Mouse (Mus musculus): Measurements from ENCODE around the gene Odaph. TPM values are rescaled to one million over a fixed set of nuclear protein-coding genes. Genes with fewer than 3 reads are reported as not detected.

The Odaph gene
- not detected in 2 replicates for polyA plus RNA-seq (2015; fragmentation: Nextera tagmentation; extraction: Ambion mirVana)

DNA sequence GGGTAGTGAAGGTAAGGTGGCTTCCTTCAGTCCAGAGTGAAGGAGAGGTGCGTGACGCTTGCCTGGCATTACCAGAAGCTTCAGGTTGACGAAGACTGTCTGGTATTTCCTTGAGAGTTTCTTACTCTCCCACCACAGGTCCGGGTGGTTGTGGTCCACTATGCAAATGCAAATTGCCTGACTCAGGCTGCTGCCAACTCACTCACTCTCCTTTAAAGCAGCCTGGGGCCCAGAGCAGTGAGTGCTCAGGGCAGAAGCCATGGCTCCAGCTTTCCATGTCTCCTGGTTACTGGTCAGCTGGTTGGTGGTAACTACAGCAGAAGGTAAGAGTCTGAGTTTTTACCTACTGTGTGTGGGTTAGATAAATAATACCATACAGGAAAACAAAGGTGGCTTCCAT, at the start of gene Odaph:
Odaph (plus strand) TSS at position 240 of the 400 bp plus-strand sequence.

DNA sequence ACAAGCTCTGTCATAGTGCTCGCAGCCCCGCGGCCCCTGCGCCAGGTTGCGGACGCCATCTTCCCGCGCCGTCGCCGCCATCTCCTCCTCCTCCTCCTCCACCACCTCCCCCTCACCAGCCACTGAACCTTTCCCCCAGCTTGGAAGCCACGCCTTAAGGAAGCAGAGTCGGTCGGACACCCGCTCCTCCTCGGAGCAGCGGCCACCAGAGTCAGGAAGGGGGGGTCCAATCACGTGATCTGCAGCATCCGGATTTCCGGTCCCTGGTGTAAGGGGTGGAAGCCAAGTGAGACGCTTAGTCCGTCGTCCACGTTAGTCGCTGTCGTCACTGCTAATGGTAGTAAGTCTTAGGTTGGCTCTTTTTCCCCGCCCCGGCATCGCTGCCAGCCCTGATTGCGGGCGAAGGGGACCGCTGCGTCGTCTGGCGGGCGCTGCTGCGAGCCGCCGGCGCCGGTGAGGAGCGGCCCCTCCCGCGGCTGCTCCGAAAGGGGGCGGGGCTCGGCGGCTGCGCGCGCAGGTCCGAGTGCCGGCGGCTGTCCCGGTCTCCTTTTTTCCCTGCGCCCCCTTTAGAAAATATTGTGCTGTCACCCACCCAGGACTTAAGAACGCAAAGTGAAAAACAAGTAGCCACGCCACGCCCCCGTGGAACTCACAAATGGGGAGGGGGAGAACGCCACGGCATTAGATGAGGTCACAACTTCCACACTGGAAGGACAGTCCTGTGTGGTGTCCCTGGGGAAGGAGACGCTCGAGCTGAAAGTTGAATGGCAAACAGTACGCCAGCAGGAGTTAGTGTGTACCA, 24.4 kb upstream of the Odaph start, which contains the start of gene Rchy1:
Rchy1 (minus strand) TSS at position 430 of the 802 bp plus-strand sequence.

DNA sequence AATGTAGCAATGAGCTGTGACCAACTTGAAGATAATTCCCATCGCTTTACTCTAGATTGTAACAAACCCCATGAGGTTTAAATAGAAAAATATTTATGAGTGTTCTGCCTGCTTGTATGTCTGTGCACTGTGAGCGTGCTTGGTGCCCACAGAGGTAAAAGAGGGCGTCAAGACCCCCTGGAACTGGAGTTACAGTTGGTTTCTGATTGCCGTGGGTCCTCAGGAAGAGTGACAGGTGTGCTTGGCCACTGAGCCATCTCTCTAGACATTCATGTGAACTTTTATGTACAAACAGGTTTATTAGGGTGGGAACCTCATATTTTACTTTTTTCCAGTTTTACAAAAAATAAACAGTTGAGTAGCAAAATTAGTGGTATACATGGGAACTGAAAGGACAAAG, 56.5 kb downstream of the Odaph start, which contains the start of gene Cdkl2:
Cdkl2 (minus strand) TSS at position 101 of the 400 bp plus-strand sequence.

Other genes starting within 250 kb of the Odaph start
- gene Rchy1, start 24.4 kb upstream of the Odaph start, polyA plus RNA-seq (2015; fragmentation: Nextera tagmentation; extraction: Ambion mirVana): 65.4 and 69.5 TPM in 2 replicates
- gene Cdkl2, start 56.4 kb downstream of the Odaph start, polyA plus RNA-seq (2015; fragmentation: Nextera tagmentation; extraction: Ambion mirVana): 0.40 and 0.75 TPM in 2 replicates
- gene G3bp2, start 96.2 kb downstream of the Odaph start, polyA plus RNA-seq (2015; fragmentation: Nextera tagmentation; extraction: Ambion mirVana): 66.1 and 70.5 TPM in 2 replicates
- 21.5 and 24.7 TPM in 2 replicates for gene Uso1, start 150.5 kb downstream of the Odaph start, polyA plus RNA-seq (2015; fragmentation: Nextera tagmentation; extraction: Ambion mirVana)
- not detected in 2 replicates for gene U90926, start 227.9 kb downstream of the Odaph start, polyA plus RNA-seq (2015; fragmentation: Nextera tagmentation; extraction: Ambion mirVana)